Mouse (Mus musculus) retina, adult 2 months (tissue): ENCODE data around the gene Agl.
"Not testable (repeated sequence)": the region's sequence is repeated elsewhere in the genome, so short reads cannot be mapped to it uniquely, and the experiment has no call there.

ENCODE experiments used
- DNase-seq: peaks from one replicate; pipeline ENCODE4 v3.0.0-alpha.2; 2012; ENCODE audit warnings: low read depth, low spot score

The Agl gene

GRCm38 (mm10) chr3:116748391-116749170 lies 59.4 kb downstream of the Agl start:
- no peak for DNase-seq

- not testable (repeated sequence) for DNase-seq
These were observed 60.3 kb downstream of the Agl start for GRCm38 (mm10) chr3:116747648-116748047.

- DNase-seq, result no peak
These were observed 67.0 kb downstream of the Agl start for GRCm38 (mm10) chr3:116740963-116741362.

GRCm38 (mm10) chr3:116740106-116740505 lies 67.9 kb downstream of the Agl start:
- DNase-seq, result no peak

- DNase-seq, result no peak
These were observed 70.6 kb downstream of the Agl start for GRCm38 (mm10) chr3:116737326-116737731.

GRCm38 (mm10) chr3:116729483-116730174 lies 78.3 kb downstream of the Agl start:
- DNase-seq, result no peak

- no peak for DNase-seq
These were observed 81.2 kb downstream of the Agl start for GRCm38 (mm10) chr3:116726807-116727206.

- DNase-seq, result no peak
These were observed 84.2 kb downstream of the Agl start for GRCm38 (mm10) chr3:116723496-116724481.

- DNase-seq, result no peak
These were observed 85.0 kb downstream of the Agl start for GRCm38 (mm10) chr3:116722980-116723379.

GRCm38 (mm10) chr3:116718951-116719350 lies 89.0 kb downstream of the Agl start:
- no peak for DNase-seq

GRCm38 (mm10) chr3:116713031-116713430 lies 94.9 kb downstream of the Agl start:
- DNase-seq, result no peak

GRCm38 (mm10) chr3:116712436-116712881 lies 95.5 kb downstream of the Agl start, which contains the start of gene Slc35a3:
Gene Slc35a3, minus strand, starts transcription at chr3:116712831.
- DNase-seq, result no peak

GRCm38 (mm10) chr3:116711624-116712435 lies 96.1 kb downstream of the Agl start:
- peak; percentile 47 for DNase-seq

- no peak for DNase-seq
These were observed 97.0 kb downstream of the Agl start for GRCm38 (mm10) chr3:116710941-116711340.

GRCm38 (mm10) chr3:116705637-116706204 lies 102.2 kb downstream of the Agl start:
- no peak for DNase-seq

- DNase-seq, result no peak
These were observed 104.1 kb downstream of the Agl start for GRCm38 (mm10) chr3:116703835-116704234.

GRCm38 (mm10) chr3:116702647-116703272 lies 105.2 kb downstream of the Agl start:
- no peak for DNase-seq

GRCm38 (mm10) chr3:116701601-116702000 lies 106.4 kb downstream of the Agl start:
- no peak for DNase-seq

GRCm38 (mm10) chr3:116698786-116699185 lies 109.2 kb downstream of the Agl start:
- DNase-seq, result no peak

GRCm38 (mm10) chr3:116695666-116695985 lies 112.3 kb downstream of the Agl start:
- DNase-seq, result no peak
